Mouse (Mus musculus) central nervous system, embryonic 18 days (tissue): Measurements from ENCODE around the gene Nxpe3. TPM values are rescaled to one million over a fixed set of nuclear protein-coding genes. Genes with fewer than 3 reads are reported as not detected.

Experiments used
- polyA plus RNA-seq: library from polyadenylated mRNA; depleted of rRNA; stranded (reverse); fragments of >200 nt; gene quantifications from 2 replicates; pipeline ENCODE4 v1.2.3, GENCODE M21; 2012; rRNA removed

Nxpe3 gene
- 4.0 and 4.1 TPM in 2 replicates for polyA plus RNA-seq

GRCm38 (mm10) chr16:55894893-55895650 lies at the start of gene Nxpe3:
Gene Nxpe3, minus strand, starts transcription at chr16:55895285.

GRCm38 (mm10) chr16:55934453-55935037 lies 39.5 kb upstream of the Nxpe3 start, which contains the start of gene Cep97:
Gene Cep97, minus strand, starts transcription at chr16:55934855.

GRCm38 (mm10) chr16:55838510-55839474 lies 56.3 kb downstream of the Nxpe3 start, which contains the start of gene Nfkbiz:
Gene Nfkbiz, minus strand, starts transcription at chr16:55838899.

Other genes starting within 250 kb of the Nxpe3 start
- 2.7 and 3.5 TPM in 2 replicates for gene Nfkbiz, start 56.4 kb downstream of the Nxpe3 start, polyA plus RNA-seq
- gene Cep97, start 39.6 kb upstream of the Nxpe3 start, polyA plus RNA-seq, result 7.3 and 7.6 TPM in 2 replicates
- 656 and 665 TPM in 2 replicates for gene Rpl24, start 71.0 kb upstream of the Nxpe3 start, polyA plus RNA-seq
- 17.1 and 19.3 TPM in 2 replicates for gene Zbtb11, start 78.6 kb upstream of the Nxpe3 start, polyA plus RNA-seq
- 88.4 and 95.0 TPM in 2 replicates for gene Pcnp, start 134.5 kb upstream of the Nxpe3 start, polyA plus RNA-seq
- gene Trmt10c, start 142.5 kb upstream of the Nxpe3 start, polyA plus RNA-seq, result 7.9 and 9.0 TPM in 2 replicates
- gene Senp7, start 153.1 kb upstream of the Nxpe3 start, polyA plus RNA-seq, result 38.3 and 38.8 TPM in 2 replicates